Mouse (Mus musculus) hindbrain, postnatal 0 days (tissue): Measurements from ENCODE around the gene Nanog. TPM values are rescaled to one million over a fixed set of nuclear protein-coding genes. Genes with fewer than 3 reads are reported as not detected.
"Not testable (repeated sequence)": the region's sequence is repeated elsewhere in the genome, so short reads cannot be mapped to it uniquely, and the experiment has no call there.

ENCODE experiments used
- ATAC-seq: fragments of 200-750 bp; cut with Nextera tagmentation; 2 replicates; pipeline ENCODE4 v1.8.0; 2017; ENCODE audit warnings: mild to moderate bottlenecking, moderate TSS enrichment, moderate library complexity
- DNase-seq: peaks from one replicate; pipeline ENCODE4 v3.0.0-alpha.2; 2015; ENCODE audit warnings: low spot score
- H3K27ac ChIP-seq: fragments of 300-500 bp; sonication (generic); 2 replicates; pipeline ENCODE4 v1.5.1; 2014; ENCODE audit warnings: mild to moderate bottlenecking
- H3K27me3 ChIP-seq: fragments of 300-500 bp; sonication (generic); 2 replicates; pipeline ENCODE4 v1.6.1; 2014; ENCODE audit warnings: low read length, mixed read lengths; ENCODE audit not compliant: insufficient read depth
- H3K36me3 ChIP-seq: fragments of 300-500 bp; sonication (generic); 2 replicates; pipeline ENCODE4 v1.6.1; 2014; ENCODE audit warnings: low read length, mixed read lengths; ENCODE audit not compliant: insufficient read depth
- H3K4me1 ChIP-seq: fragments of 300-500 bp; sonication (generic); 2 replicates; pipeline ENCODE4 v1.6.1; 2014; ENCODE audit warnings: antibody characterized with exemption, low read length, mixed read lengths; ENCODE audit not compliant: insufficient read depth
- H3K4me2 ChIP-seq: fragments of 300-500 bp; sonication (generic); 2 replicates; pipeline ENCODE4 v1.6.1; 2014; ENCODE audit warnings: low read depth, mild to moderate bottlenecking, low read length, moderate library complexity, mixed read lengths
- H3K4me3 ChIP-seq: fragments of 300-500 bp; sonication (generic); 2 replicates; pipeline ENCODE4 v1.5.1; 2014; ENCODE audit warnings: low read length
- H3K9ac ChIP-seq: fragments of 300-500 bp; sonication (generic); replicated peaks from 2 replicates; pipeline ENCODE4 v1.6.1; 2014; ENCODE audit warnings: mild to moderate bottlenecking, low read length, moderate library complexity, mixed read lengths
- H3K9me3 ChIP-seq: fragments of 300-500 bp; sonication (generic); 2 replicates; pipeline ENCODE4 v1.6.1; 2016; ENCODE audit warnings: low read length, mixed read lengths
- CTCF ChIP-seq: IDR thresholded peaks from 2 replicates; pipeline ENCODE4 v1.5.1; 2016; ENCODE audit warnings: antibody characterized with exemption, control low read depth, low read depth
- WGBS: fragments of 180-500 bp; shearing (Covaris S2); extraction: QIAGEN DNeasy Blood & Tissue Kit; methylation state at CpG from one replicate; pipeline ENCODE4 v1.1.7; 2014; 5-methylcytosine and 5-hydroxymethylcytosine counted together
- polyA plus RNA-seq: library from polyadenylated mRNA; unstranded; fragments of >200 nt; fragmentation: Nextera tagmentation; extraction: Ambion mirVana; gene quantifications from 2 replicates; pipeline ENCODE4 v1.2.1, GENCODE M21; 2015
- total RNA-seq: library from RNA; depleted of rRNA; stranded (reverse); fragments of >200 nt; gene quantifications from 2 replicates; pipeline ENCODE4 v1.2.3, GENCODE M21; 2014

Gene Nanog
- total and polyA plus RNA-seq, 2 experiments from 2014 or later, result 0.16 TPM; not detected in 1

DNA sequence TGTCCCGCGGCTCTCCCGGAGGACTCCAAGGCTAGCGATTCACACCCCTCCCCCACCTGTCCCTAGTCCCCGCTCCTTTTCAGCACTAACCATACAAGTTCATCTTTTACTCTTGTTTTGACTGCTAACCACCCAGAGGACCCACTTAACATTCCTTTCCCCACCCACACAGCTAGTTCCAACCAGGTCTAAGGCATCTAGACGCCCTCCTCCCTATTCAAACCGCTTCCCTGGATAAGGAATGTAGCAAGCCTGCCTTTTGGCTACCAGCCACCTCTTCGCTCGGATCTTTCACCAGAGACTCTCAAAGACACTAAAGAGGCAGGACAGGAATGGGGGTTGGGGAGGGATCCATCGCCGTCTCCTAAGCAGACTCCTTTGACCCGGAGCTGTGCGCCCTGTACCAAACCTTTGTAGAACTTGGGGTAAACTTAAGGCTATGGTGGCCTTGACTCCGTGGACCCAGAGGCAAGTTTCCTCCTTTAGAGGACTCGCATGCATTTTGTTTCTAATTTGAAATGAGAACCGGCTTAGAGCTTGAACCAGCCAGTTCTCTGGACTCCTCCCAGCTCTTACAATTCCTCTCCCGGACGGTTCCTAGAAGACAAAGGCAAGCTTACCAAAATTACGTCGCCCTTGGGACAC lies 4.7 kb upstream of the Nanog start:
- Histone ChIP-seq H3K36me3 (no peaks in the 10 kb centered on the region), H3K4me3 (peak overlapping the region; percentile 28), H3K9me3 (no peaks in the 10 kb centered on the region), H3K4me2 (peak overlapping the region; percentile 47), H3K27ac (peak overlapping the region; percentile 22; the same call in 1 of the 2 replicates), H3K9ac (peak overlapping the region; percentile 9; the same call in 1 of the 2 replicates), H3K27me3 (no peaks in the 10 kb centered on the region), H3K4me1 (no peaks in the 10 kb centered on the region)
- 4% methylated on average over 20 of the region's 20 CpGs for WGBS
- ATAC-seq (peak; percentile 86), DNase-seq (peak; percentile 76)
- TF ChIP-seq CTCF, result no peak

GRCm38 (mm10) chr6:122703251-122703650 lies 4.0 kb upstream of the Nanog start:
- H3K4me2 ChIP-seq, result peak overlapping the region; percentile 47
- WGBS, result 18% methylated on average over 6 of the region's 6 CpGs
- no peak for DNase-seq
- H3K27me3 ChIP-seq, result no peaks in the 10 kb centered on the region
- ATAC-seq, result no peak
- no peaks in the 10 kb centered on the region for H3K9me3 ChIP-seq
- no peaks in the 10 kb centered on the region for H3K4me1 ChIP-seq
- no peak overlapping the region for H3K4me3 ChIP-seq
- no peak overlapping the region for H3K9ac ChIP-seq
- H3K27ac ChIP-seq, result no peak overlapping the region
- no peak for TF ChIP-seq CTCF
- no peaks in the 10 kb centered on the region for H3K36me3 ChIP-seq

DNA sequence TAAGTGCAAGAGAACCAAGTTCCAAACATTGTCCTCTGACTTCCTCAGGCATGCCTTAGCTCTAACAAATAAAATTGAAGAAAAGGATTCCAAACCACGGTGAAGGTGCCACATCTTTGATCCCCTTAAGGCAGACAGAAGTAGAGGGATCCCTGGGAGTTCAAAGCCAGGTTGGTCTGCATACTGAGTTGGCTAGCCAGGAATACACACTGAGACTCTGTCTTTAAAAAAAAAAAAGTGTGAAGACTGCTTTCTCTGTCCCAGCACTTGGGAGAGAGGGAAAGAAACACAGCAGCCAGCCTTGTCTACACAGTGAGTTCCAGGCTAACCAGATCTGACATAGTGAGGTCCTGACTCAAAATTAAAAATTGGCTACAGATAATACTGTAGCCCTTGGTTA lies 3.6 kb upstream of the Nanog start:
- no peaks in the 10 kb centered on the region for H3K27me3 ChIP-seq
- H3K4me3 ChIP-seq, result no peak overlapping the region
- no peak overlapping the region for H3K4me2 ChIP-seq
- no peaks in the 10 kb centered on the region for H3K4me1 ChIP-seq
- H3K36me3 ChIP-seq, result no peaks in the 10 kb centered on the region
- WGBS, result 25% methylated on average over 1 of the region's 1 CpGs
- H3K9me3 ChIP-seq, result no peaks in the 10 kb centered on the region
- ATAC-seq, result no peak
- DNase-seq, result no peak
- no peak overlapping the region for H3K27ac ChIP-seq
- no peak overlapping the region for H3K9ac ChIP-seq
- TF ChIP-seq CTCF, result no peak

GRCm38 (mm10) chr6:122706337-122706840 lies 900 bp upstream of the Nanog start:
- Histone ChIP-seq H3K27ac (no peak overlapping the region), H3K36me3 (no peaks in the 10 kb centered on the region), H3K4me2 (no peak overlapping the region), H3K4me1 (no peaks in the 10 kb centered on the region), H3K9ac (no peak overlapping the region), H3K9me3 (no peaks in the 10 kb centered on the region), H3K4me3 (no peak overlapping the region), H3K27me3 (no peaks in the 10 kb centered on the region)
- WGBS, result 69% methylated on average over 12 of the region's 12 CpGs
- no peak for DNase-seq
- TF ChIP-seq CTCF, result no peak
- no peak for ATAC-seq

GRCm38 (mm10) chr6:122708826-122709225 lies 1.5 kb downstream of the Nanog start:
- TF ChIP-seq CTCF, result peak; percentile 42
- H3K27ac ChIP-seq, result no peak overlapping the region
- no peak overlapping the region for H3K4me3 ChIP-seq
- no peak overlapping the region for H3K9ac ChIP-seq
- WGBS, result 61% methylated on average over 4 of the region's 4 CpGs
- H3K27me3 ChIP-seq, result no peaks in the 10 kb centered on the region
- H3K4me2 ChIP-seq, result no peak overlapping the region
- H3K9me3 ChIP-seq, result no peaks in the 10 kb centered on the region
- no peaks in the 10 kb centered on the region for H3K4me1 ChIP-seq
- H3K36me3 ChIP-seq, result no peaks in the 10 kb centered on the region
- DNase-seq, result peak; percentile 28
- no peak for ATAC-seq

GRCm38 (mm10) chr6:122711455-122711854 lies 4.2 kb downstream of the Nanog start:
- 88% methylated on average over 2 of the region's 2 CpGs for WGBS
- Histone ChIP-seq H3K4me2 (no peak overlapping the region), H3K36me3 (no peaks in the 10 kb centered on the region), H3K4me3 (no peak overlapping the region), H3K4me1 (no peaks in the 10 kb centered on the region), H3K27me3 (no peaks in the 10 kb centered on the region), H3K9ac (no peak overlapping the region), H3K27ac (no peak overlapping the region), H3K9me3 (no peaks in the 10 kb centered on the region)
- ATAC-seq (no peak), DNase-seq (no peak)
- no peak for TF ChIP-seq CTCF

GRCm38 (mm10) chr6:122713116-122713515 lies 5.8 kb downstream of the Nanog start:
- not testable (repeated sequence) for H3K4me1 ChIP-seq, H3K27me3 ChIP-seq, H3K9ac ChIP-seq, H3K27ac ChIP-seq, H3K4me2 ChIP-seq, H3K9me3 ChIP-seq, H3K4me3 ChIP-seq, H3K36me3 ChIP-seq, ATAC-seq, DNase-seq
- 92% methylated on average over 7 of the region's 7 CpGs for WGBS
